Mouse (Mus musculus) spleen, adult 2 months (tissue): ENCODE data around the gene Tmem262. TPM values are rescaled to one million over a fixed set of nuclear protein-coding genes. Genes with fewer than 3 reads are reported as not detected.

Experiments
- DNase-seq, 2 experiments: peaks; one replicate each; pipeline versions ENCODE4 v3.0.0 to v3.0.0-alpha.2; 2012 to 2021; ENCODE audit warnings: low spot score in 2 of 2, low read depth in 1 of 2
- H3K27ac ChIP-seq: fragments of 200-500 bp; 2 replicates; pipeline ENCODE4 v1.5.1; 2012; ENCODE audit warnings: low read length, inconsistent platforms; ENCODE audit not compliant: insufficient read depth
- H3K27me3 ChIP-seq: fragments of 200-500 bp; 2 replicates; pipeline ENCODE4 v1.6.1; 2012; ENCODE audit warnings: mild to moderate bottlenecking, moderate library complexity, low read length, inconsistent platforms; ENCODE audit not compliant: control insufficient read depth, insufficient read depth
- H3K36me3 ChIP-seq: fragments of 200-500 bp; 2 replicates; pipeline ENCODE4 v1.6.1; 2012; ENCODE audit warnings: mild to moderate bottlenecking, low read length, inconsistent platforms; ENCODE audit not compliant: control insufficient read depth, insufficient read depth
- H3K4me1 ChIP-seq: fragments of 200-500 bp; 2 replicates; pipeline ENCODE4 v1.6.1; 2011; ENCODE audit warnings: inconsistent platforms; ENCODE audit not compliant: control insufficient read depth, insufficient read depth, insufficient read length
- H3K4me3 ChIP-seq: fragments of 200-500 bp; 2 replicates; pipeline ENCODE4 v1.5.1; 2011; ENCODE audit warnings: mild to moderate bottlenecking, inconsistent platforms; ENCODE audit not compliant: insufficient read depth, insufficient read length; ENCODE audit errors: extremely low read depth
- CTCF ChIP-seq: fragments of 200-500 bp; IDR thresholded peaks from 2 replicates; pipeline ENCODE4 v1.5.1; 2011; ENCODE audit warnings: mild to moderate bottlenecking, inconsistent platforms; ENCODE audit not compliant: insufficient read depth, insufficient read length, insufficient replicate concordance; ENCODE audit errors: extremely low read depth
- POLR2A ChIP-seq: fragments of 200-500 bp; IDR thresholded peaks from 2 replicates; pipeline ENCODE4 v1.6.1; 2011; ENCODE audit warnings: low read depth, low read length, inconsistent platforms
- WGBS: fragments of 180-500 bp; shearing (Covaris S2); methylation state at CpG from one replicate; pipeline ENCODE4 v1.1.7; 2018; 5-methylcytosine and 5-hydroxymethylcytosine counted together
- polyA plus RNA-seq: library from polyadenylated mRNA; depleted of rRNA; stranded (reverse); fragments of >200 nt; gene quantifications from 2 replicates; pipeline ENCODE4 v1.2.3, GENCODE M21; 2012

Gene Tmem262
- polyA plus RNA-seq, 1 experiment, result 0.34 TPM

DNA sequence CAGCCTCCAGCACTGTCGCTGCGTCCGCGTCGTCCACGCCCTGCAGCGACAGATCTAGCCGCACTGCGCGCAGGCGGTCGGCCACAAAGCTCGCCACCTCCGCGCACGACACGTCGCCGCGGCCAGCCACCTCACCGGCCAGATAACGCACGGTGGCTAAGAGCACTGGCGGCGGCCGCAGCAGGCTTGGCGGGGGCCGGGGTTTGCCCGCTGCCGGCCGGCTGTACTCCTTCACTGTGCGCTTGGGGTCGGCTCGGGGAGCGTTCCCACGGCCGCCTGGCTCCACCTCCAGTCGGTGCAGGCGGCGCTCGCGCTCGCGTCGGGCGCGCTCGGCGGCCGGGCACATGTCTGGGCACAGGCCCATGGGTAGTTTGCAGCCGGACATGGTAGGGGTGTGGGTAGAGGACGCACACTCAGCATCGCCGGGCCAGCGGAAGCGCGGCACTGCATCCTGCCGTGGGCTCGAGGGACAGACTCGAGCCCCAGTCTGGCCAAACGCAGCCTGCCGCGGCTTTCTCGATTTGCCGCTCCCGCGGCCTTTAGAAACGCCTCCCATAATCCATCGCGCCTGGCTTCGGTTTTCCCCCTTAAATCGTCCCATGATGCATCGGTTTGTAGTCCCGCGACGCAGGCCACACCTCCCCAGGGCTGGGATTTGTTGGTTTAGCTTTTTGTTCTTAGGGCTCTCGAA is 38.3 kb downstream of the Tmem262 start, which contains the start of gene Sac3d1:
Gene Sac3d1 (minus strand): TSS at position 665 of the 691 bp plus-strand sequence.
- Histone ChIP-seq H3K4me1 (no peaks in the 10 kb centered on the region; the same call in 1 of the 2 replicates), H3K27ac (peak within 1 kb of the TSS; percentile 95), H3K27me3 (no peaks in the 10 kb centered on the region), H3K4me3 (peak within 1 kb of the TSS; percentile 87), H3K36me3 (peaks cover 17% of the 10 kb centered on the region)
- DNase-seq, result peak; percentile 81 to 88
- WGBS, result under 1% methylated on average over 77 of the region's 77 CpGs
- TF ChIP-seq CTCF (no peak), POLR2A (peak; percentile 38)

DNA sequence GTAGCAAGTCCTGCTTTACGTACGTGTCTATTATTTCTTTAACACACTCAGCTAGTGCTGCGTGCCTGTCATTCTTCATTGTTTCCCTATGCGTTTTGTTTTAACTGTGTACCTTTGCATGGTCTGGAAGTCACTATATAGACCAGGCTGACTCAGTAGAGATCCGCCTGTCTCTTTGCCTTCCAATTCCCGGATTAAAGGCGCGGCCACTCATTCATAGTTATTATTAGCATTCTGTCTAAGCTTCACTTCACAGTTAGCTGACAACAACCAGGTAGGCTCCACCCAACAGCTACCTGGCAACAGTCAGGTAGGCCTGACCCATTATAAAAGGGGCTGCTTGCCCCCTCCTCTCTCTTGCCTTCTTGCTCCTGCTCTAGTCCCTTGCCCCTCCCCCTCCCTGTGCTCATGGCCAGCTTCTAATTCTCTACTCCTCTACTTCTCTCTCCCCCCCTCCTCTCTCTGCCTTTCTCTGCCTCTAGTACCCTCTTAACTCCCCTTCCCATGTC is 38.9 kb downstream of the Tmem262 start:
- Histone ChIP-seq H3K36me3 (peaks cover 17% of the 10 kb centered on the region), H3K4me1 (no peaks in the 10 kb centered on the region; the same call in 1 of the 2 replicates), H3K27me3 (no peaks in the 10 kb centered on the region), H3K4me3 (peak overlapping the region; percentile 87; the same call in 1 of the 2 replicates), H3K27ac (no peak overlapping the region)
- no peak for DNase-seq
- WGBS, result 4% methylated on average over 8 of the region's 8 CpGs
- TF ChIP-seq POLR2A (no peak), CTCF (no peak)

DNA sequence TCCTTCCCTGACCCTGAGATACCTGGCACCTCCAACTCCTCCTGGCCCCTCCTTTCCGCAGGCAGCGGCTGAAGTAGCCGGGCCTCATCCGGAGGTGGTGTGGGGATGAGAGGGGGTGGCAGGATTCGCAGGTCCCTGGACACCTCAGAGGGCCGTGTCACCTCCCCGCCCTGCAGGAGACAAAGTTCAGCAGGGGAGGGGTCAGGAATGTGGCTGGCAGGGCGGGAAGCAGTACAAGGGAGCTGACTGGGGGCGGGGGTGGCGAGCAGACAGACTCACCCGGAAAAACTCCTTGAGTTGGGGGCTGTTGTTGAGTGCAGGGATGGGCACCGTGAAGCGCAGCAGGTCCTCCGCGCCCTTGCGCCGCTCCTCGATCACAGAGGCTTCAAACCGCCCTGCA is 41.9 kb downstream of the Tmem262 start:
- Histone ChIP-seq H3K4me3 (no peak overlapping the region), H3K36me3 (peaks cover 7% of the 10 kb centered on the region), H3K4me1 (no peaks in the 10 kb centered on the region; the same call in 1 of the 2 replicates), H3K27ac (no peak overlapping the region), H3K27me3 (no peaks in the 10 kb centered on the region)
- no peak for DNase-seq
- whole genome bisulfite sequencing, result 93% methylated on average over 19 of the region's 19 CpGs
- no peak for TF ChIP-seq CTCF
- no peak for TF ChIP-seq POLR2A

DNA sequence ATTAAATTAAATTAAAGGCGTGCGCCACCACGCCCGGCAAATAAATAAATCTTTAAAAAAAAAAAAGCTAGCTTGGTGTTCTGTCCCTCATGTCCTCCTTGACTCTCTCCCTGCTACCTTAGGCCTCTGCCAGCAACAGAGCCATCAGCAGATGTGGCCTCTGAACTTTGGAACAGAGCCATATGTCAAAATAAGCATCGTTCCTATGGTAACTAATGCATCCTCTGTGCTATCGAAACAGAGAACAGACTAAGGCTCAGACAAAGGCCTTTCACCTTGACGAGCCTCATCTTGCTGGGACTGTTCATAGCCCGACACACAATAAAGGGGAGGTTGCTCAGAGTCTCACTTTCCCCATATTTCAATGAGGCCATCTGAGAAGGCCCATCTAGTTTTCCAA is 43.5 kb downstream of the Tmem262 start:
- no peak for TF ChIP-seq POLR2A
- TF ChIP-seq CTCF, result no peak
- no peak overlapping the region for H3K4me3 ChIP-seq
- DNase-seq, result no peak
- H3K4me1 ChIP-seq, result no peaks in the 10 kb centered on the region
- H3K27me3 ChIP-seq, result no peaks in the 10 kb centered on the region
- H3K36me3 ChIP-seq, result peaks cover 7% of the 10 kb centered on the region
- no peak overlapping the region for H3K27ac ChIP-seq
- 92% methylated on average over 8 of the region's 8 CpGs for WGBS

DNA sequence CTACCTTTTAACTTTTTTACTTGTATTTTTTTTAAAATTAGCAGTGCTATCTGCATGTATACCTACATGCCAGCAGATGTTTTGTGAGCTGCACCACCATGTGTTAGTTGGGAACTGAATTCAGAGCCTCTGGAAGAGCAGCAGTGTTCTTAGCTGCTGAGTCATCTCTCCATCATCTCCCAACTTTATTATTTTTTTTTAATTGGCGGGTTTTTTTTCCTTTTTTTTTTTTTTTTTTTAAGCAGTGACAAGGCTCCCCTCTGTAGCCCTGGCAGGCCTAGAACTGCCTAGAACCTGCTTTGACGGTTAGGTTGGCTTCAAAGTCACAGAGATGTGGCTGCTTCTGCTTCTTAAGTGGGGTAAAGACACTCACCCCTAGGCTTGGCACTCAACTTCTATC is 45.1 kb downstream of the Tmem262 start:
- TF ChIP-seq POLR2A (no peak), CTCF (no peak)
- Histone ChIP-seq H3K4me1 (no peaks in the 10 kb centered on the region), H3K27me3 (no peaks in the 10 kb centered on the region), H3K36me3 (peaks cover 7% of the 10 kb centered on the region), H3K27ac (no peak overlapping the region), H3K4me3 (no peak overlapping the region)
- DNase-seq, result no peak
- 76% methylated on average over 2 of the region's 2 CpGs for WGBS

DNA sequence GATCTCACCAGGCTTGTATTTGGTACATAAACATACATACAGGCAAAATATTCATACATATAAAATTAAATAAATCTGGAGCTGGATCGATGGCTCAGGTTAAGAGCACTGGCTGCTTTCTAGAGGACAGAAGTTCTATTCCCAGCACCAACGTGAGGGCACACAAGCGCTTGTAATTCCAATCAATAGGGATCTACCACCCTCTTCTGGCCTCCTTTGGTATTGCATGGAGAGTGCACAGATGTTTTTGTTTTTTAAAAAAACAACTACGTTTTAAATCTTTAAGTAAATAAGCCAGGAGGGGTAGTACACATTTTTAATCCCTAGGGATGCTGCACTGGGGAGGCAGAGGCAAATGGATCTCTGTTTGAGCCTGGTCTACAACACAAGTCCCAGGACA is 46.5 kb downstream of the Tmem262 start:
- no peaks in the 10 kb centered on the region for H3K4me1 ChIP-seq
- no peak overlapping the region for H3K27ac ChIP-seq
- peak; percentile 31 to 50 for DNase-seq
- TF ChIP-seq POLR2A, result no peak
- TF ChIP-seq CTCF, result peak; percentile 55; the same call in 1 of the 2 replicates
- H3K27me3 ChIP-seq, result no peaks in the 10 kb centered on the region
- 30% methylated on average over 4 of the region's 4 CpGs for WGBS
- H3K36me3 ChIP-seq, result peaks cover 5% of the 10 kb centered on the region; the same call in 1 of the 2 replicates
- no peak overlapping the region for H3K4me3 ChIP-seq
